Comparison of ENCODE assay signal across 30 mouse cellular contexts in genomic region chr2:84822552-84822951, GRCm38 (mm10). TPM values are rescaled to one million over a fixed set of nuclear protein-coding genes. Genes with fewer than 3 reads are reported as not detected.
A peak's percentile ranks its signal among the peaks of the same experiment; 100 is the strongest.
DNase-seq lines count a peak whose midpoint lies in the region; ATAC-seq and TF ChIP-seq lines count a peak whose summit lies in the region.
"Had no signal": no experiment of that assay in that cellular context is flagged by ENCODE, and none has a peak within 500 bp of the region (broad histone marks: within the 10 kb centered on the region; RNA-seq: fewer than 3 reads in every experiment).

Gene Smtnl1, minus strand, starts transcription at chr2:84822652.

- H3K9ac ChIP-seq in intestine, postnatal 0 days (ENCODE audit: low read depth, low read length), result no peak within 1 kb of the TSS
- no peak within 1 kb of the TSS for H3K9ac ChIP-seq in intestine, embryonic 15.5 days
- no peak within 1 kb of the TSS for H3K9ac ChIP-seq in embryonic facial prominence, embryonic 13.5 days
- no peak within 1 kb of the TSS for H3K9ac ChIP-seq in hindbrain, embryonic 11.5 days (ENCODE audit: low read depth, low read length)
- H3K9ac ChIP-seq: hindbrain, embryonic 15.5 days; limb, embryonic 15.5 days; liver, embryonic 14.5 days; lung, embryonic 14.5 days; neural tube, embryonic 13.5 days had no signal

- no peaks in the 10 kb centered on the region for H3K4me1 ChIP-seq in intestine, postnatal 0 days (replicated peaks; ENCODE audit: control insufficient read depth, insufficient read depth, low read length)
- 0 out of 2 replicates have a peak, but pooled peaks cover 4% of the 10 kb centered on the region for H3K4me1 ChIP-seq in intestine, embryonic 15.5 days (replicated peaks)
- H3K4me1 ChIP-seq in embryonic facial prominence, embryonic 13.5 days, result peaks cover 10% of the 10 kb centered on the region
- H3K4me1 ChIP-seq in hindbrain, embryonic 11.5 days (replicated peaks; ENCODE audit: control insufficient read depth, insufficient read depth, low read length), result peaks cover 2% of the 10 kb centered on the region

- no peak within 1 kb of the TSS for H3K27ac ChIP-seq in intestine, postnatal 0 days (ENCODE audit: low read depth, low read length)
- H3K27ac ChIP-seq in intestine, embryonic 15.5 days, result no peak within 1 kb of the TSS
- 0 out of 2 replicates have a peak within 1 kb of the TSS, but pooled peaks have one; percentile 4 for H3K27ac ChIP-seq in embryonic facial prominence, embryonic 13.5 days
- peak within 1 kb of the TSS; percentile 90 for H3K27ac ChIP-seq in gastrocnemius, adult 2 months
- H3K27ac ChIP-seq in hindbrain, embryonic 11.5 days (ENCODE audit: low read depth, low read length), result no peak within 1 kb of the TSS
- H3K27ac ChIP-seq: forebrain, embryonic 10.5 days; hindbrain, embryonic 15.5 days; limb, embryonic 15.5 days; liver, embryonic 14.5 days; neural tube, embryonic 13.5 days had no signal

- TF ChIP-seq CTCF in intestine, postnatal 0 days (IDR thresholded peaks at IDR 0.05; ENCODE audit: low read depth), result no peak
- TF ChIP-seq CTCF in gastrocnemius, adult 2 months (IDR thresholded peaks at IDR 0.05), result no peak

- 39% methylated on average over 13 of the region's 13 CpGs for WGBS in intestine, postnatal 0 days
- WGBS in intestine, embryonic 15.5 days, result 44% methylated on average over 13 of the region's 13 CpGs
- WGBS in embryonic facial prominence, embryonic 13.5 days, result 58% methylated on average over 13 of the region's 13 CpGs
- WGBS in hindbrain, embryonic 11.5 days, result 72% methylated on average over 13 of the region's 13 CpGs

- intact Hi-C loops in gastrocnemius, adult 2 months (cut with DNase I), result no loop called here

- H3K9me3 ChIP-seq in intestine, postnatal 0 days (ENCODE audit: control insufficient read depth), result no peaks in the 10 kb centered on the region
- H3K9me3 ChIP-seq in intestine, embryonic 15.5 days, result no peaks in the 10 kb centered on the region
- H3K9me3 ChIP-seq in embryonic facial prominence, embryonic 13.5 days, result no peaks in the 10 kb centered on the region
- H3K9me3 ChIP-seq in hindbrain, embryonic 11.5 days (ENCODE audit: control insufficient read depth, low read length), result no peaks in the 10 kb centered on the region
- H3K9me3 ChIP-seq: forebrain, embryonic 10.5 days; hindbrain, embryonic 15.5 days; limb, embryonic 15.5 days; neural tube, embryonic 13.5 days had no signal

- peaks cover 8% of the 10 kb centered on the region for H3K27me3 ChIP-seq in intestine, postnatal 0 days (replicated peaks; ENCODE audit: control insufficient read depth, insufficient read depth, low read length)
- H3K27me3 ChIP-seq in intestine, embryonic 15.5 days (replicated peaks), result peaks cover 9% of the 10 kb centered on the region
- no peaks in the 10 kb centered on the region; the same call in 1 of the 2 replicates for H3K27me3 ChIP-seq in embryonic facial prominence, embryonic 13.5 days
- H3K27me3 ChIP-seq in hindbrain, embryonic 11.5 days (ENCODE audit: control insufficient read depth, insufficient read depth, low read length), result no peaks in the 10 kb centered on the region
- H3K27me3 ChIP-seq: limb, embryonic 15.5 days had no signal

- H3K4me2 ChIP-seq in intestine, postnatal 0 days (replicated peaks; ENCODE audit: low read depth), result 0 out of 2 replicates have a peak within 1 kb of the TSS, but pooled peaks have one; percentile 14
- no peak within 1 kb of the TSS for H3K4me2 ChIP-seq in intestine, embryonic 15.5 days (replicated peaks)
- H3K4me2 ChIP-seq in embryonic facial prominence, embryonic 13.5 days, result no peak within 1 kb of the TSS; the same call in 1 of the 2 replicates
- H3K4me2 ChIP-seq in hindbrain, embryonic 11.5 days (replicated peaks; ENCODE audit: low read depth, low read length), result no peak within 1 kb of the TSS
- H3K4me2 ChIP-seq: hindbrain, embryonic 15.5 days; limb, embryonic 15.5 days; lung, embryonic 14.5 days; neural tube, embryonic 13.5 days had no signal

- no peak for ATAC-seq in intestine, postnatal 0 days
- ATAC-seq in intestine, embryonic 15.5 days, result no peak
- ATAC-seq in embryonic facial prominence, embryonic 13.5 days (ENCODE audit: insufficient number of reproducible peaks, insufficient read depth, low FRiP score, low TSS enrichment, low read depth), result no peak
- ATAC-seq in hindbrain, embryonic 11.5 days (ENCODE audit: low FRiP score), result no peak
- ATAC-seq: forebrain, embryonic 16.5 days; midbrain, embryonic 16.5 days had no signal

- no peak within 1 kb of the TSS for H3K4me3 ChIP-seq in intestine, postnatal 0 days (ENCODE audit: low read depth, low read length)
- H3K4me3 ChIP-seq in intestine, embryonic 15.5 days (replicated peaks), result no peak within 1 kb of the TSS
- no peak within 1 kb of the TSS for H3K4me3 ChIP-seq in embryonic facial prominence, embryonic 13.5 days
- H3K4me3 ChIP-seq in gastrocnemius, adult 2 months, result peak within 1 kb of the TSS; percentile 60
- no peak within 1 kb of the TSS for H3K4me3 ChIP-seq in hindbrain, embryonic 11.5 days (ENCODE audit: low read depth, low read length)
- H3K4me3 ChIP-seq: forebrain, embryonic 10.5 days; hindbrain, embryonic 15.5 days; limb, embryonic 15.5 days; myocyte; neural tube, embryonic 13.5 days had no signal

- DNase-seq in gastrocnemius, adult 2 months, result peak; percentile 42
- no peak for DNase-seq in gastrocnemius, postnatal 4 days (ENCODE audit: low spot score in 2 of 2)
- no peak for DNase-seq in hindbrain, embryonic 11.5 days (ENCODE audit: low spot score)
- DNase-seq in spleen, postnatal 36 days (ENCODE audit: low spot score in 2 of 2), result no peak
- DNase-seq: adrenal gland, postnatal 25 days; cerebellum, adult 8-10 months; heart, postnatal 14 days; lung, embryonic 14.5 days; retina, postnatal 1 day; right cerebral cortex, postnatal 25 days; spleen, adult 18-20 months; thymus, postnatal 14 days had no signal

- no peaks in the 10 kb centered on the region for H3K36me3 ChIP-seq in intestine, postnatal 0 days (ENCODE audit: control insufficient read depth, insufficient read depth)
- no peaks in the 10 kb centered on the region for H3K36me3 ChIP-seq in intestine, embryonic 15.5 days
- no peaks in the 10 kb centered on the region for H3K36me3 ChIP-seq in embryonic facial prominence, embryonic 13.5 days
- no peaks in the 10 kb centered on the region for H3K36me3 ChIP-seq in hindbrain, embryonic 11.5 days (ENCODE audit: control insufficient read depth, insufficient read depth, low read length)
- H3K36me3 ChIP-seq: forebrain, embryonic 10.5 days; hindbrain, embryonic 15.5 days; limb, embryonic 15.5 days; neural tube, embryonic 13.5 days had no signal

RNA-seq across cellular contexts. Expression of gene Smtnl1, which starts in this region (rescaled TPM):
- 0.46 and 0.81 TPM in 2 replicates for polyA plus RNA-seq in intestine, postnatal 0 days (2015; fragmentation: Nextera tagmentation; extraction: Ambion mirVana)
- polyA plus RNA-seq in intestine, embryonic 15.5 days (2015; fragmentation: Nextera tagmentation; extraction: Ambion mirVana), result 0.08 and 0.13 TPM in 2 replicates
- 0.18 TPM in 1 of 2 replicates, not detected in the other for polyA plus RNA-seq in embryonic facial prominence, embryonic 13.5 days (2015; fragmentation: Nextera tagmentation; extraction: Ambion mirVana)
- 100 to 1,000 TPM in 1 of 2 experiments, 10 to 100 TPM in 1; 53.0 to 125 TPM for total RNA-seq in gastrocnemius, adult 2 months (2021)
- 10 to 100 TPM; 57.0 to 70.9 TPM for total RNA-seq in gastrocnemius, postnatal 4 days (2021)
- polyA plus RNA-seq in hindbrain, embryonic 11.5 days (2014; fragmentation: Nextera tagmentation; extraction: Ambion mirVana), result not detected in 2 replicates
- total RNA-seq: adrenal gland, postnatal 25 days; left cerebral cortex, adult 18-20 months; left cerebral cortex, postnatal 36 days; megakaryocyte-erythroid progenitor cell, adult 5-6 weeks had no signal
- polyA plus RNA-seq: brain, embryonic 14.5 days; forebrain, embryonic 10.5 days; forebrain, embryonic 16.5 days; hindbrain, embryonic 15.5 days; intestine, embryonic 14.5 days; large intestine, adult 2 months; midbrain, embryonic 16.5 days; neural tube, embryonic 13.5 days; stomach, embryonic 14.5 days had no signal

Comparison
In these comparisons a context has a peak if more than half of its experiments do, and no peak if none do; other contexts are left out.
1. H3K27ac ChIP-seq: peak in embryonic facial prominence, embryonic 13.5 days (single experiment) and gastrocnemius, adult 2 months (single experiment); none in intestine, postnatal 0 days (single experiment), intestine, embryonic 15.5 days (single experiment) and hindbrain, embryonic 11.5 days (single experiment).